Mouse (Mus musculus) urinary bladder, postnatal 10 days (tissue): ENCODE results near the gene Abtb1.

Source experiments
- DNase-seq: peaks from one replicate; pipeline ENCODE4 v3.0.0; 2022; ENCODE audit warnings: low spot score

Abtb1 gene

GRCm38 (mm10) chr6:88800735-88801134 is 41.0 kb downstream of the Abtb1 start:
- DNase-seq = no peak

DNA sequence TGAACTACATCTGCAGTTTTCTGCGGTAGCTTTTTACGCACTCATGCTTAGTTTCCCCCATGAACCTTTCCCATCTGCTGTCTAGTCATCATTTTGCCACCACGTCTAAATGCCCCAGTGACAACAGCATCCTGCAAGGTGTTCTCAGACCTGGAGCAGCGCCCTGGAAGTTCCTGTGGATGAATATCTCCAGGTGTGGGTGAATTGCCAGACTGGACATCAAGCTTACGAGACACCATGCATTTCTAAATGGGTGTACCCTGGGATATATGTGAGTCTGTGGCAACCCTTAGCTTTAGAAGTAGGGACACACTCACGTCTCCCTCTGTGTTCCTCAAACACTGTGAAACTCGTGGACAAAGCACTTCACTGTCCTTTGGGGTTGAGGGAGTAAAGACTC is 41.6 kb downstream of the Abtb1 start:
- no peak for DNase-seq

DNA sequence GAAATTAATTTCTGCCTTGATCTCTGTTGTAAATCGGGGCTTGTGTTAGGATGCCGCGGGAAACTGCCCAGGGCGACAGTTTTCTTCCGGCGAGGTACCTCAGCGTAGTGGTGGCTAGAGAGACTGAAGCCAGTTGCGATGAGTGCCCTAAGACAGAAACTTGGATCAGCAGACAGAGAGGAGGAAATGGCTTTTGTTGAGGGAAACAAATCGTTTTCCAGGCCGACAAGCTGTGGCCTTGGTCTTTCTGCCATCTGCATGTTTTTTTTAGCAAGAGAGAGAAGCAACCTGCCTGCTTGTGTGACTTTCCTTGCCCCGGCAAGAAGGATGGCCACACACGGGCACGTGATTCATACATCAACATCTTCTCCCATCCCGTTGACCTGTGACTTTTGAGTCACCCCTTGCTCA is 47.2 kb downstream of the Abtb1 start:
- no peak for DNase-seq

DNA sequence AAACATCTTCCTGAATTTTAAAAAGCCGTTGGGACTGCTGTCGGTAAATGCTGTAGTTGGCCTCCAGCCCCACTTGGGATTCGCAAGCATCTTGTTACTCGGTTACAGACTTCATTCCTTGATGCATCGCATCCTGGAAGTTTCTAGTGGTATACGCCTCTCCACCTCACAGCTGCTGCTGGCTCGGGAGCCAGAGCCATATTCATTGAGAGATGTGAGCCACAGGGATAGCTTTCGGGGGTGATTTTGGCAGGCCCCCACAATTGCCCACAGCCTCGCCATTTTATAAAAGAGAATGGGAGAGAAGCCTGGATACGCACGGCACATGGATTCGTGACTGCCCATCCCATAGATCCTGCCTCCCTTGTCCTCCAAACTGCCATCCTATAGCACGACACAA is 47.9 kb downstream of the Abtb1 start:
- DNase-seq = no peak

DNA sequence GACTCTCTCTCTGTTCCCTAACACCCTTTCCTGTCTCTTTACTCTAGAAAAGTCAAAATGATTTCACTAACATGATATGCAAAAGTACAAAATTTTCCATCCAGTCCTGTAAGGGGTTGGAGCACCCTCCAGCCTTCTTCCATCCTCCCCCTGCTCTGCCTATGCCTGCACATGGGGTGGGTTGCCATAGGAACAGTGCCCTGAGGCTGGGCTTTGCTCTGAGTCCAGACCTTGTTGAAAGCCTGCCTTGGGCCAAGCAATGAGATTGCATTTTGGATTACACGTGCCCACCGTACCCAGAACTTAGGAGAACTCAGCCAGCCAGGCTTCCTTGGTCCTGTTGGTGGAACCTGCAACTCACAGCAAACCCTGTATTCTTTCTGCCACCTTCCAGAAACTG is 48.5 kb downstream of the Abtb1 start:
- DNase-seq = no peak

- DNase-seq = no peak
Measured at GRCm38 (mm10) chr6:88792147-88792691, 49.6 kb downstream of the Abtb1 start.

DNA sequence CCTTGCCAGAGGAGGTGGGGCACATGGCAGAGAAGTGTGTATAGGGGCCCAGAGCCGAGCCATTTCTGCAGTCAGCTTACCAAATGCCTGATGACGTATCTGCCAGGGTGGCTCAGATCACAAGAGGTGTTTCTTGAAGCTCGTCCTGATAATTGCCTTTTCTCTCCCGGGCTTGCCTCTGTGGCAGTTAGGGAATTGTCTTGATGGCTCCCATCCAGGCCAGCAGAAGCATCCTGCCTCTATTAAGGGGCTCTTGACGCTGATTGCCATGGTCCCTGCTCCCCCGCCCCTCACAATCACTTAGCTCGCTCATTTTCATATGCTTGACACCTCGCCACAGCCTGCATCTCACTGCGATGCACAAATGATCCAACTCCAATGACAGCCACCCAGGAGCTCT is 50.5 kb downstream of the Abtb1 start:
- DNase-seq = no peak

DNA sequence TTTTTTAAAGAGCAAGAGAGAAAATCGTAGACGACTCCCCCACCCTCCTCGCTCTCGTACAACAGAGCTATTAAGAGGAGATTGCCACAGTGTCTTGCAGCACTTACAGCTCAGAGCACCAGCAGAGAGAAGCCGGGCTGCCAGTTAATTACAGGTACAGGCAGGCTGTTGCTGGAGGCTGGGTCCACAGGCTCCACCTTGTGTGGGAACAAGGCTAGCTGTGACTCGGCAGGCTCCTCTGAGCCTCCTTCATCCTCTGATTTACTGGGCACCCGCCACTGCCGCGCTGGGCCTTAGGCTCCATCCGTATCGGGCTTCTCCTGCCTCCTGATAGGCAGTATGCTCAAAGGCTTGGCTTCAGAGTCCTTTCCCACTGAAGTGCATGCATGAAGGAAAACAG is 53.6 kb downstream of the Abtb1 start:
- no peak for DNase-seq

DNA sequence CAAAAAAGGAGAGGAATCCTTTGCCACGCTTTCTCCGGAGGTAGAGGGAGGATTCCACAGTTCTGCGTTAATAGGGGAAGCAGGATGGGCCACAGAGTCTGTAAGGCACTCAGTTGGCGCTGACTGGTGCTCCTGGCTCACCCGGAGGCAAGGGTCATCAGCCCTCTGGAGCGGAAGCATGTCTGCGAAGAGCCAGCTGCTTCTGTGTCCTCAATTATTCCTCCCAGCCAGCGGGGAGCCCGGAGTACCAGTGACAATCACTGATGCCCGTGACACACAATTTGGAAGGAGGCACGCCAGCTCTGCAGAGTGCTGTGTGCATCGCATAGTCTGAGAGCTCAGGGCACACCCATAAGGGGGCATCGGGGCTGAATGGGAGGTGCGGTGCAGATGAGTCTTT is 54.3 kb downstream of the Abtb1 start:
- DNase-seq = no peak

DNA sequence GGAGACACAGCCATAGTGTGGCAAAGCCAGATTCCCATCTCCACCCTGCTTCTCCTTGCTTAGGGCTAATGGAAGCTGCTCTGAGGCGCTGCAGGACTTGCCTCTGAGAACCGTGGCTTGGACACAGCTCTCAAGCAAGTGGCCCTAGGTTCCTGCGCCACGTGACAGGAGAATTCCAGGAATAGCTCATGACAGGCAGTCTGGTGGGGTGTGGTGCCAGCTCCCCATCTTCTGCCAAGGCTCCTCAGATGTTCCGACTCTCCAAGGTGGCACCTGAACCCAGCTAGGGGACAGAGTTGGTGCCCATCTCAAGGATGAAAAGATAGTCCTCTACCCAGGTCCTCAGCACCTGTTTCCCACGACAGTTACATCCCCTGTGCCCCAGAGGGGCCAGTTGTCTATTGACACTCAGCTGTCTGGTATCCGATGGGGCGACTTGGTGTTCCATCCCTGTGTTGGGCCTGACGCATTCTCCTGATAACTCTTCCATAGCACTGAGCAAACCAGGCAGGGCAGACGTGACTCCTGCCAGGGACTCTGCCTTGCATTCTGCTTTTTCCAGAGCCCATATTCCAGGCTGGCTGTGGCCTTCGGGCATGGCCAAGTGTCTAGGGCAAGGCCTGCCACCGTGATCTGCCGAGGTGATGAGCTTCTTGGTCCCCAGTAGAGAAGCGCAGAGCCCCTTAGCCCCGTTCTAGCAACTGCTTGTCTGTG is 54.9 kb downstream of the Abtb1 start:
- DNase-seq = no peak
